Mouse (Mus musculus): ENCODE measurements around the gene Adprhl1. TPM values are rescaled to one million over a fixed set of nuclear protein-coding genes. Genes with fewer than 3 reads are reported as not detected.

Adprhl1 gene
- polyA plus RNA-seq, 1 experiment from 2014 or later, result not detected

- Histone ChIP-seq H3K4me2 (no peak overlapping the region), H3K27ac (no peak overlapping the region), H3K36me3 (replicated peaks) (no peaks in the 10 kb centered on the region), H3K9me3 (no peaks in the 10 kb centered on the region), H3K4me1 (no peaks in the 10 kb centered on the region), H3K9ac (no peak overlapping the region), H3K4me3 (no peak overlapping the region), H3K27me3 (replicated peaks) (no peaks in the 10 kb centered on the region)
- 83% methylated on average over 9 of the region's 9 CpGs for WGBS
- ATAC-seq (replicated peaks), result no peak
These were observed 66.7 kb downstream of the Adprhl1 start for GRCm38 (mm10) chr8:13187229-13187628.

- Histone ChIP-seq H3K36me3 (replicated peaks) (no peaks in the 10 kb centered on the region), H3K4me3 (no peak overlapping the region), H3K27ac (no peak overlapping the region), H3K27me3 (replicated peaks) (no peaks in the 10 kb centered on the region), H3K4me1 (no peaks in the 10 kb centered on the region), H3K9ac (no peak overlapping the region), H3K9me3 (no peaks in the 10 kb centered on the region), H3K4me2 (no peak overlapping the region)
- ATAC-seq (replicated peaks), result no peak
- WGBS, result 84% methylated on average over 8 of the region's 8 CpGs
These were observed 67.1 kb downstream of the Adprhl1 start for GRCm38 (mm10) chr8:13186819-13187218.

GRCm38 (mm10) chr8:13181691-13181976 lies 72.3 kb downstream of the Adprhl1 start:
- H3K4me3 ChIP-seq, result no peak overlapping the region
- H3K27ac ChIP-seq, result no peak overlapping the region
- H3K27me3 ChIP-seq (replicated peaks), result no peaks in the 10 kb centered on the region
- H3K4me1 ChIP-seq, result no peaks in the 10 kb centered on the region
- no peak overlapping the region for H3K4me2 ChIP-seq
- H3K9me3 ChIP-seq, result no peaks in the 10 kb centered on the region
- H3K36me3 ChIP-seq (replicated peaks), result peaks cover under 1% of the 10 kb centered on the region; the same call in 1 of the 2 replicates
- no peak overlapping the region for H3K9ac ChIP-seq
- WGBS, result 42% methylated on average over 2 of the region's 2 CpGs
- ATAC-seq (replicated peaks), result no peak

- no peaks in the 10 kb centered on the region for H3K4me1 ChIP-seq
- no peaks in the 10 kb centered on the region for H3K27me3 ChIP-seq (replicated peaks)
- H3K4me3 ChIP-seq, result no peak overlapping the region
- H3K9me3 ChIP-seq, result no peaks in the 10 kb centered on the region
- H3K36me3 ChIP-seq (replicated peaks), result peaks cover 6% of the 10 kb centered on the region; the same call in 1 of the 2 replicates
- H3K9ac ChIP-seq, result no peak overlapping the region
- H3K4me2 ChIP-seq, result no peak overlapping the region
- no peak overlapping the region for H3K27ac ChIP-seq
- ATAC-seq (replicated peaks), result no peak
- 86% methylated on average over 18 of the region's 18 CpGs for WGBS
These were observed 72.9 kb downstream of the Adprhl1 start for GRCm38 (mm10) chr8:13180911-13181690.

GRCm38 (mm10) chr8:13180408-13180807 lies 73.6 kb downstream of the Adprhl1 start:
- H3K4me1 ChIP-seq, result no peaks in the 10 kb centered on the region
- 92% methylated on average over 9 of the region's 9 CpGs for WGBS
- no peak overlapping the region for H3K9ac ChIP-seq
- peaks cover 13% of the 10 kb centered on the region for H3K36me3 ChIP-seq (replicated peaks)
- H3K27ac ChIP-seq, result no peak overlapping the region
- no peak overlapping the region for H3K4me3 ChIP-seq
- no peaks in the 10 kb centered on the region for H3K27me3 ChIP-seq (replicated peaks)
- no peaks in the 10 kb centered on the region for H3K9me3 ChIP-seq
- H3K4me2 ChIP-seq, result no peak overlapping the region
- ATAC-seq (replicated peaks), result no peak

GRCm38 (mm10) chr8:13179948-13180347 lies 74.0 kb downstream of the Adprhl1 start:
- Histone ChIP-seq H3K4me1 (no peaks in the 10 kb centered on the region), H3K4me3 (no peak overlapping the region), H3K4me2 (no peak overlapping the region), H3K27me3 (replicated peaks) (no peaks in the 10 kb centered on the region), H3K36me3 (replicated peaks) (peaks cover 16% of the 10 kb centered on the region), H3K27ac (no peak overlapping the region), H3K9ac (no peak overlapping the region), H3K9me3 (no peaks in the 10 kb centered on the region)
- no peak for ATAC-seq (replicated peaks)
- 84% methylated on average over 7 of the region's 7 CpGs for WGBS

- Histone ChIP-seq H3K9me3 (no peaks in the 10 kb centered on the region), H3K4me2 (no peak overlapping the region), H3K4me1 (no peaks in the 10 kb centered on the region), H3K4me3 (no peak overlapping the region), H3K36me3 (replicated peaks) (peaks cover 19% of the 10 kb centered on the region), H3K27me3 (replicated peaks) (no peaks in the 10 kb centered on the region), H3K9ac (no peak overlapping the region), H3K27ac (no peak overlapping the region)
- no peak for ATAC-seq (replicated peaks)
- 82% methylated on average over 6 of the region's 6 CpGs for WGBS
These were observed 74.5 kb downstream of the Adprhl1 start for GRCm38 (mm10) chr8:13179482-13179881.

- peaks cover 33% of the 10 kb centered on the region for H3K36me3 ChIP-seq (replicated peaks)
- H3K4me2 ChIP-seq, result no peak overlapping the region
- no peaks in the 10 kb centered on the region for H3K4me1 ChIP-seq
- no peak overlapping the region for H3K27ac ChIP-seq
- no peaks in the 10 kb centered on the region for H3K9me3 ChIP-seq
- no peak overlapping the region for H3K9ac ChIP-seq
- H3K4me3 ChIP-seq, result no peak overlapping the region
- H3K27me3 ChIP-seq (replicated peaks), result no peaks in the 10 kb centered on the region
- ATAC-seq (replicated peaks), result no peak
- WGBS, result 91% methylated on average over 5 of the region's 5 CpGs
These were observed 75.8 kb downstream of the Adprhl1 start for GRCm38 (mm10) chr8:13178137-13178536.

GRCm38 (mm10) chr8:13177173-13177852 lies 76.6 kb downstream of the Adprhl1 start:
- Histone ChIP-seq H3K27me3 (replicated peaks) (no peaks in the 10 kb centered on the region), H3K4me1 (no peaks in the 10 kb centered on the region), H3K9me3 (no peaks in the 10 kb centered on the region), H3K4me3 (no peak overlapping the region), H3K9ac (no peak overlapping the region), H3K36me3 (replicated peaks) (peaks cover 41% of the 10 kb centered on the region), H3K4me2 (no peak overlapping the region), H3K27ac (no peak overlapping the region)
- ATAC-seq (replicated peaks), result no peak
- WGBS, result 94% methylated on average over 7 of the region's 7 CpGs

- no peaks in the 10 kb centered on the region for H3K4me1 ChIP-seq
- no peak for ATAC-seq (replicated peaks)
- H3K4me2 ChIP-seq, result no peak overlapping the region
- H3K4me3 ChIP-seq, result no peak overlapping the region
- 79% methylated on average over 1 of the region's 1 CpGs for WGBS
- H3K9me3 ChIP-seq, result no peaks in the 10 kb centered on the region
- no peaks in the 10 kb centered on the region for H3K27me3 ChIP-seq (replicated peaks)
- no peak overlapping the region for H3K27ac ChIP-seq
- no peak overlapping the region for H3K9ac ChIP-seq
- H3K36me3 ChIP-seq (replicated peaks), result peaks cover 53% of the 10 kb centered on the region
These were observed 78.3 kb downstream of the Adprhl1 start for GRCm38 (mm10) chr8:13175650-13176049.

GRCm38 (mm10) chr8:13174811-13175210 lies 79.2 kb downstream of the Adprhl1 start:
- no peak for ATAC-seq (replicated peaks)
- 94% methylated on average over 4 of the region's 4 CpGs for WGBS
- H3K27me3 ChIP-seq (replicated peaks), result no peaks in the 10 kb centered on the region
- H3K27ac ChIP-seq, result no peak overlapping the region
- no peak overlapping the region for H3K4me2 ChIP-seq
- H3K9me3 ChIP-seq, result no peaks in the 10 kb centered on the region
- no peak overlapping the region for H3K9ac ChIP-seq
- no peaks in the 10 kb centered on the region for H3K4me1 ChIP-seq
- no peak overlapping the region for H3K4me3 ChIP-seq
- H3K36me3 ChIP-seq (replicated peaks), result peaks cover 53% of the 10 kb centered on the region

- no peaks in the 10 kb centered on the region for H3K27me3 ChIP-seq (replicated peaks)
- no peak overlapping the region for H3K4me2 ChIP-seq
- no peak overlapping the region for H3K27ac ChIP-seq
- no peak overlapping the region for H3K4me3 ChIP-seq
- no peak for ATAC-seq (replicated peaks)
- H3K36me3 ChIP-seq (replicated peaks), result peaks cover 54% of the 10 kb centered on the region
- no peak overlapping the region for H3K9ac ChIP-seq
- no peaks in the 10 kb centered on the region for H3K9me3 ChIP-seq
- 93% methylated on average over 4 of the region's 4 CpGs for WGBS
- H3K4me1 ChIP-seq, result no peaks in the 10 kb centered on the region
These were observed 79.7 kb downstream of the Adprhl1 start for GRCm38 (mm10) chr8:13174305-13174704.
